In genomic region chr15:100080833-100081477, GRCm38 (mm10) we compare ENCODE assay signal across 12 mouse cellular contexts. TPM values are rescaled to one million over a fixed set of nuclear protein-coding genes. Genes with fewer than 3 reads are reported as not detected.
A peak's percentile ranks its signal among the peaks of the same experiment; 100 is the strongest.
DNase-seq lines count a peak whose midpoint lies in the region; ATAC-seq and TF ChIP-seq lines count a peak whose summit lies in the region.
"Had no signal": no experiment of that assay in that cellular context is flagged by ENCODE, and none has a peak within 500 bp of the region (broad histone marks: within the 10 kb centered on the region; RNA-seq: fewer than 3 reads in every experiment).

No protein-coding gene starts in this region.

- H3K4me3 ChIP-seq in heart, postnatal 0 days (ENCODE audit: low read depth, low read length): no peak overlapping the region
- H3K4me3 ChIP-seq in CH12.LX (replicated peaks in 1 of 3; ENCODE audit: low read depth in 2 of 3, low read length in 2 of 3, poor library complexity in 1 of 3) (no peak overlapping the region), macrophage (ENCODE audit: inconsistent target) (no peak overlapping the region)
- H3K4me3 ChIP-seq: embryonic facial prominence, embryonic 12.5 days had no signal

- intact Hi-C loops in left cerebral cortex, postnatal 14 days (cut with DNase I): loop anchor here (5.0 kb wide), 1 partner anchor 46 kb away; no protein-coding TSS in a partner anchor

- H3K9ac ChIP-seq in heart, postnatal 0 days (replicated peaks; ENCODE audit: low read depth, low read length): no peak overlapping the region
- H3K9ac ChIP-seq in CH12.LX (ENCODE audit: insufficient read depth, low read depth): no peak overlapping the region
- H3K9ac ChIP-seq: embryonic facial prominence, embryonic 12.5 days had no signal

- no peak for TF ChIP-seq CTCF in heart, postnatal 0 days (IDR thresholded peaks at IDR 0.05; ENCODE audit: low read depth)
- TF ChIP-seq CTCF in CH12.LX (conservative IDR thresholded peaks at IDR 0.05 in 1 of 2, IDR thresholded peaks at IDR 0.05 in 1 of 2; ENCODE audit: low read depth in 2 of 2, low read length in 2 of 2): no peak

- TF ChIP-seq RAD21 in CH12.LX (IDR thresholded peaks at IDR 0.05; ENCODE audit: low read depth, low read length): no peak; the same call in 1 of the 2 replicates

- WGBS in heart, postnatal 0 days: 28% methylated on average over 1 of the region's 1 CpGs
- WGBS in macrophage (ENCODE audit: missing documents): 0% methylated on average over 1 of the region's 1 CpGs

- peaks cover 23% of the 10 kb centered on the region for H3K4me1 ChIP-seq in heart, postnatal 0 days (ENCODE audit: control insufficient read depth, insufficient read depth)
- peaks cover 14 to 72% of the 10 kb centered on the region in 2 experiments for H3K4me1 ChIP-seq in CH12.LX (ENCODE audit: control insufficient read depth in 1 of 2, insufficient read depth in 2 of 2)

- TF ChIP-seq EP300 in heart, postnatal 0 days (IDR thresholded peaks at IDR 0.05; ENCODE audit: low read depth): no peak
- TF ChIP-seq EP300 in CH12.LX (IDR thresholded peaks at IDR 0.05; ENCODE audit: low read length): peak; percentile 96

- H3K36me3 ChIP-seq in heart, postnatal 0 days (replicated peaks; ENCODE audit: control insufficient read depth, insufficient read depth, low read length): no peaks in the 10 kb centered on the region
- H3K36me3 ChIP-seq in CH12.LX (replicated peaks in 1 of 2; ENCODE audit: control insufficient read depth in 1 of 2, insufficient read depth in 1 of 2, low read length in 1 of 2): peaks cover 0 to 33% of the 10 kb centered on the region in 2 experiments
- no peaks in the 10 kb centered on the region for H3K36me3 ChIP-seq in macrophage (ENCODE audit: inconsistent target)
- H3K36me3 ChIP-seq: embryonic facial prominence, embryonic 12.5 days had no signal

- DNase-seq in heart, postnatal 0 days (ENCODE audit: low spot score): no peak
- no peak for DNase-seq in heart, adult 8-10 months (ENCODE audit: low spot score)
- peak; percentile 85 for DNase-seq in CH12.LX (ENCODE audit: extremely low read depth)
- DNase-seq in adrenal gland, adult 8-10 months: peak; percentile 55
- DNase-seq in left cerebral cortex, postnatal 14 days (ENCODE audit: low spot score in 2 of 2): no peak
- no peak for DNase-seq in right cerebral cortex, adult 2 months (ENCODE audit: low spot score in 2 of 2)
- DNase-seq: heart, postnatal 14 days; kidney, postnatal 36 days; lung, postnatal 14 days had no signal

- TF ChIP-seq POLR2A in CH12.LX (IDR thresholded peaks at IDR 0.05; ENCODE audit: low read depth, low read length): no peak

- no peaks in the 10 kb centered on the region for H3K9me3 ChIP-seq in heart, postnatal 0 days (replicated peaks; ENCODE audit: control insufficient read depth, low read length)
- no peaks in the 10 kb centered on the region for H3K9me3 ChIP-seq in CH12.LX (replicated peaks; ENCODE audit: low read length)
- H3K9me3 ChIP-seq: embryonic facial prominence, embryonic 12.5 days had no signal

- H3K79me2 ChIP-seq in CH12.LX (replicated peaks; ENCODE audit: control insufficient read depth, extremely low read depth, insufficient read depth, poor library complexity, severe bottlenecking) (peaks cover 4% of the 10 kb centered on the region), macrophage (ENCODE audit: inconsistent target) (peaks cover 89% of the 10 kb centered on the region)

- H3K27ac ChIP-seq in heart, postnatal 0 days (ENCODE audit: low read depth): 0 out of 2 replicates have a peak overlapping the region, but pooled peaks have one; percentile 4
- H3K27ac ChIP-seq in CH12.LX (ENCODE audit: insufficient read depth, low read depth) (no peak overlapping the region), macrophage (peak overlapping the region; percentile 53)

- in situ Hi-C loops in CH12.LX (cut with MboI; ENCODE audit: low pct_ligation_motif_present, low pct_unique_long_range_greater_than_20kb, low sequenced_read_pairs): no loop called here

- H3K27me3 ChIP-seq in heart, postnatal 0 days (ENCODE audit: control insufficient read depth, insufficient read depth, low read length): no peaks in the 10 kb centered on the region
- H3K27me3 ChIP-seq in CH12.LX (replicated peaks): no peaks in the 10 kb centered on the region
- H3K27me3 ChIP-seq: embryonic facial prominence, embryonic 12.5 days; Patski had no signal

- dilution Hi-C loops in CH12.LX (cut with MboI; ENCODE audit: extremely low pct_ligation_motif_present, extremely low pct_unique_long_range_greater_than_20kb, low sequenced_read_pairs): no loop called here

- H3K4me2 ChIP-seq in heart, postnatal 0 days (ENCODE audit: low read depth, low read length): no peak overlapping the region
- peak overlapping the region; percentile 47 for H3K4me2 ChIP-seq in CH12.LX (ENCODE audit: insufficient read depth, low read depth, poor library complexity, severe bottlenecking)
- H3K4me2 ChIP-seq: embryonic facial prominence, embryonic 12.5 days had no signal

- ATAC-seq in heart, postnatal 0 days (ENCODE audit: insufficient read depth, low read depth): no peak
- ATAC-seq: Patski had no signal

TF ChIP-seq in CH12.LX, 34 proteins besides CTCF, POLR2A, EP300 and RAD21 (continues in another document):
- TF ChIP-seq PAX5 (IDR thresholded peaks at IDR 0.05; ENCODE audit: low read length) (no peak), ELF1 (IDR thresholded peaks at IDR 0.05; ENCODE audit: low read depth, low read length) (no peak), UBTF (IDR thresholded peaks at IDR 0.05; ENCODE audit: low read depth, low read length) (no peak), BHLHE40 (IDR thresholded peaks at IDR 0.05; ENCODE audit: low read depth, low read length) (peak; percentile 81), E2F4 (IDR thresholded peaks at IDR 0.05; ENCODE audit: insufficient replicate concordance, low read depth, low read length) (no peak), MXI1 (IDR thresholded peaks at IDR 0.05; ENCODE audit: low read depth, low read length) (peak; percentile 61; the same call in 1 of the 2 replicates), USF1 (IDR thresholded peaks at IDR 0.05; ENCODE audit: low read depth, low read length) (no peak), JUN (IDR thresholded peaks at IDR 0.05; ENCODE audit: insufficient read depth, low read depth, low read length) (no peak), SIN3A (IDR thresholded peaks at IDR 0.05; ENCODE audit: low read length) (no peak), ZC3H11A (IDR thresholded peaks at IDR 0.05; ENCODE audit: low read depth, low read length) (no peak), HCFC1 (IDR thresholded peaks at IDR 0.05; ENCODE audit: low read depth, low read length) (no peak; the same call in 1 of the 2 replicates), JUND (conservative IDR thresholded peaks at IDR 0.05; ENCODE audit: low read depth, low read length) (peak; percentile 61), MAFK (IDR thresholded peaks at IDR 0.05; ENCODE audit: insufficient replicate concordance, low read length) (peak; percentile 41; the same call in 1 of the 2 replicates), USF2 (conservative IDR thresholded peaks at IDR 0.05; ENCODE audit: low read depth, low read length) (no peak), MAZ (IDR thresholded peaks at IDR 0.05; ENCODE audit: low read depth, low read length) (peak; percentile 89), TCF12 (IDR thresholded peaks at IDR 0.05; ENCODE audit: low read depth, low read length) (peak; percentile 40; the same call in 1 of the 2 replicates), ZKSCAN1 (IDR thresholded peaks at IDR 0.05; ENCODE audit: borderline replicate concordance, low read depth, low read length) (no peak), RCOR1 (conservative IDR thresholded peaks at IDR 0.05; ENCODE audit: low read depth, low read length) (peak; percentile 56), CHD1 (IDR thresholded peaks at IDR 0.05; ENCODE audit: low read depth, low read length) (no peak), POLR2AphosphoS2 (IDR thresholded peaks at IDR 0.05; ENCODE audit: low read depth, low read length) (no peak), ZMIZ1 (IDR thresholded peaks at IDR 0.05; ENCODE audit: low read depth, low read length) (no peak), TBP (conservative IDR thresholded peaks at IDR 0.05; ENCODE audit: low read depth, low read length) (no peak), IRF4 (IDR thresholded peaks at IDR 0.05; ENCODE audit: low read depth, low read length) (peak; percentile 97), ZNF384 (IDR thresholded peaks at IDR 0.05; ENCODE audit: low read depth, low read length) (no peak), MAX (IDR thresholded peaks at IDR 0.05; ENCODE audit: low read length) (0 out of 2 replicates have a peak, but pooled peaks have one; percentile 40), GABPA (IDR thresholded peaks at IDR 0.05; ENCODE audit: insufficient replicate concordance, low read depth, low read length) (no peak), CHD2 (IDR thresholded peaks at IDR 0.05; ENCODE audit: low read length) (peak; percentile 60; the same call in 1 of the 2 replicates), MEF2A (IDR thresholded peaks at IDR 0.05; ENCODE audit: borderline replicate concordance, low read depth, low read length) (peak; percentile 91), NELFE (IDR thresholded peaks at IDR 0.05; ENCODE audit: low read depth, low read length) (no peak), MYC (IDR thresholded peaks at IDR 0.05; ENCODE audit: low read depth, low read length) (no peak; the same call in 1 of the 2 replicates), KAT2A (IDR thresholded peaks at IDR 0.05; ENCODE audit: insufficient replicate concordance, low read length) (0 out of 2 replicates have a peak, but pooled peaks have one; percentile 35), NRF1 (IDR thresholded peaks at IDR 0.05; ENCODE audit: low read depth, low read length) (no peak), SMC3 (IDR thresholded peaks at IDR 0.05; ENCODE audit: low read depth, low read length) (no peak)

RNA-seq across cellular contexts. Expression of gene Dip2b, which starts 42.5 kb away (rescaled TPM):
- 24.0 and 24.8 TPM in 2 replicates for total RNA-seq in heart, postnatal 0 days (2014; rRNA removed; ENCODE audit: low replicate concordance)
- polyA plus RNA-seq in heart, postnatal 0 days (2015; fragmentation: Nextera tagmentation; extraction: Ambion mirVana): 8.8 and 9.7 TPM in 2 replicates
- total RNA-seq in heart, adult 8-10 months (2022): 10 to 100 TPM; 19.1 to 25.3 (median 21.9) TPM
- 15.1 and 16.7 TPM in 2 replicates for total RNA-seq in CH12.LX (2012; rRNA removed)
- total RNA-seq in CH12.LX (2014; rRNA removed): 13.0 and 15.7 TPM in 2 replicates
- 14.3 and 18.2 TPM in 2 replicates for polyA plus RNA-seq in CH12.LX (2012; ENCODE audit: insufficient read length, low read depth)
- 10 to 100 TPM; 16.5 to 22.5 (median 20.2) TPM for total RNA-seq in adrenal gland, adult 8-10 months (2022)
- 100 to 1,000 TPM in 20 of 26 experiments, 10 to 100 TPM in 6; 51.9 to 259 (median 130) TPM for total RNA-seq in macrophage (2018; cell fraction: chromatin; rRNA removed)
- 10 to 100 TPM; 27.3 to 70.0 (median 49.2) TPM for total RNA-seq in macrophage (2018; cell fraction: cytosol; rRNA removed)
- 100 to 1,000 TPM in 8 of 26 experiments, 10 to 100 TPM in 18; 41.0 to 144 (median 73.0) TPM for total RNA-seq in macrophage (2018; cell fraction: nucleus; rRNA removed)
- 17.8 to 25.7 TPM (median 22.8 TPM) in 3 replicates for polyA plus RNA-seq in macrophage (2018)
- 10 to 100 TPM; 62.4 to 66.4 TPM for total RNA-seq in left cerebral cortex, postnatal 14 days (2021)

Comparison
In these comparisons a context has a peak if more than half of its experiments do, and no peak if none do; other contexts are left out.
1. DNase-seq: peak in CH12.LX (single experiment) and adrenal gland, adult 8-10 months (single experiment); none in heart, postnatal 0 days (single experiment), heart, adult 8-10 months (single experiment), left cerebral cortex, postnatal 14 days (0 of 2) and right cerebral cortex, adult 2 months (0 of 2).